Mouse (Mus musculus): ENCODE data around the gene Twf1. TPM values are rescaled to one million over a fixed set of nuclear protein-coding genes. Genes with fewer than 3 reads are reported as not detected.

The Twf1 gene
- polyA plus RNA-seq, 1 experiment = 59.0 TPM

GRCm38 (mm10) chr15:94582000-94582593 lies 7.6 kb downstream of the Twf1 start:
- WGBS = 24% methylated on average over 7 of the region's 7 CpGs
- no peak for DNase-seq (ENCODE audit: low read depth, low spot score)

GRCm38 (mm10) chr15:94574566-94575268 lies 15.0 kb downstream of the Twf1 start:
- DNase-seq (ENCODE audit: low read depth, low spot score) = no peak
- 35% methylated on average over 4 of the region's 4 CpGs for WGBS

GRCm38 (mm10) chr15:94572746-94573145 lies 16.9 kb downstream of the Twf1 start:
- 79% methylated on average over 8 of the region's 8 CpGs for WGBS
- no peak for DNase-seq (ENCODE audit: low read depth, low spot score)

DNA sequence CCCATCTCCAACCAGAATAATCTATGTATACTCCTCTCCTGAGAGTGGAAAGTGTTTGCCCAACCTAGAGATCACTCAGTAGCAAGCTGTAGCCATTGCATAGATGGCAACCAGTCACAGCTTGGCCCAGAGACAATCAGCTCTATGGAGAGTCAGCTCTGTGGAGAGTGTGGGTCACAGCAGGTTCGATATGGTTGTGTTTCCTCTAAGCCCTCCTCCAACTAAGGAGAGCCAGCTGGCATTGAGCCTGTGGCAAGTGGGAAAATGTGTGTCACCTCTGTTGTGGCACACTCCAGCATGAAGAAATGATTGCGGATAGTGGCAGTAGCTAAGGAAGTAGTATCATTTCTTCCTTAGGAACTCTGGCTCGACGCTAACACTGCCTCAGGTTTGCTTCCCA lies 18.2 kb downstream of the Twf1 start:
- WGBS = 27% methylated on average over 4 of the region's 4 CpGs
- DNase-seq (ENCODE audit: low read depth, low spot score) = no peak

GRCm38 (mm10) chr15:94568496-94569182 lies 21.1 kb downstream of the Twf1 start:
- 36% methylated on average over 10 of the region's 10 CpGs for WGBS
- peak; percentile 70 for DNase-seq (ENCODE audit: low read depth, low spot score)

DNA sequence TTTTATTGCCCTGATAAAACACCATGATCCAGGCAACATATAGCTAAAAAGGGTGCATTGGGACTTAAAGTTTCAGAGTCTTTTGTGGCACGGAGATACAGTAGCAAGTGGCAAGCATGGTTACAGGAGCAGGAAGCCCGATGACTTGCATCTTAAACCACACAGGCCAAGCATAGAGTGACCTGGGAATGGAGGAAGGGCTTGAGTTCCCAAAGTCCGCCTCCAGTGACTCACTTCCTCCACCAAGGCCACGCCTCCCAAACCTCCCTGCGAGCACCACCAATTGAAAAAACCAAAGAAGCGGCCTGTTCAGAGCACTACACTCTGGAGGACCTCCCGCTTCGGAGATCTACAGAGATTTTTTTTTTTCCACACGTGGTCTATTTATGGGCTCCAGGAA lies 23.8 kb downstream of the Twf1 start:
- 77% methylated on average over 9 of the region's 9 CpGs for WGBS
- no peak for DNase-seq (ENCODE audit: low read depth, low spot score)

DNA sequence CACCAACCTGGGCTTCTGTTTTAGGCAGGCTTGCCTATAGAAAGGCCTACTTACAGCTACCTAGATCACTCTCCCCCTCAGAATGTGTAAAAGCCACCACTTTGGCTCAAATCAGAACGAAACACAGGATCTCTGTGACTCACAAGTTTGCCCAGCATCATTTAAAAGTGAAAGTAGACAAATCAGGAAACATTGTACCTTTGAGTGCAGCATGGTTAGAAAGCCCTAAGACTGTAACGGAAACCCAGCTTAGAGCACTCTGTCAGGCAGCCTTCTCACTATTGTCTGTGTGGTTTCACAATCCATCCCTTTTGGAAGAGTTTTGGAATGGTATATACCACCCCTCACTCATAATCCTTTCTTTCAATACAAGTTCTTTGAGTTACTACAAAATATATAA lies 24.8 kb downstream of the Twf1 start:
- DNase-seq (ENCODE audit: low read depth, low spot score) = no peak
- 73% methylated on average over 2 of the region's 2 CpGs for WGBS

- WGBS = 38% methylated on average over 17 of the region's 17 CpGs
- DNase-seq (ENCODE audit: low read depth, low spot score) = no peak
These were observed 30.6 kb downstream of the Twf1 start for GRCm38 (mm10) chr15:94558895-94559656.

DNA sequence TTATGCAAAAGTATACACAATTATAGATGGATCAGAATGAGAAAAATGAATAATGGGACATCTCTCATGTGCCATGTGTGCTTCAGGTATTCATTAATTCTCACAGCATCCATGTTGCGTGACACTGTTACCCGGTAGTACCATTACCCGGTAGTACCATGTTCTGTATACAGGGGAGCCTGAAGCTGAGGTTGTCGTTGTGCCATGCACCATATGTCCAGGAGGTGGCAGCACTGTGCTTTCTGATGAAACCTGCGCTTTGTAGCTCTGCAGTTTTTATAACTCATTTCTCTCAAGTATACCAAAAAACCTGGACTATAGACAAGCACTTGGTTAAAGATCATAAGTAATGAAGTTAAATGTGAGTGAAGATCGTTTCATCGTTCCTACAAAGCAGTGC lies 32.2 kb downstream of the Twf1 start:
- DNase-seq (ENCODE audit: low read depth, low spot score) = peak; percentile 70
- 12% methylated on average over 7 of the region's 7 CpGs for WGBS

- DNase-seq (ENCODE audit: low read depth, low spot score) = no peak
- WGBS = 94% methylated on average over 9 of the region's 9 CpGs
These were observed 36.2 kb downstream of the Twf1 start for GRCm38 (mm10) chr15:94553536-94553935.

- DNase-seq (ENCODE audit: low read depth, low spot score) = no peak
- WGBS = 58% methylated on average over 4 of the region's 4 CpGs
These were observed 44.8 kb downstream of the Twf1 start for GRCm38 (mm10) chr15:94544844-94545243.

DNA sequence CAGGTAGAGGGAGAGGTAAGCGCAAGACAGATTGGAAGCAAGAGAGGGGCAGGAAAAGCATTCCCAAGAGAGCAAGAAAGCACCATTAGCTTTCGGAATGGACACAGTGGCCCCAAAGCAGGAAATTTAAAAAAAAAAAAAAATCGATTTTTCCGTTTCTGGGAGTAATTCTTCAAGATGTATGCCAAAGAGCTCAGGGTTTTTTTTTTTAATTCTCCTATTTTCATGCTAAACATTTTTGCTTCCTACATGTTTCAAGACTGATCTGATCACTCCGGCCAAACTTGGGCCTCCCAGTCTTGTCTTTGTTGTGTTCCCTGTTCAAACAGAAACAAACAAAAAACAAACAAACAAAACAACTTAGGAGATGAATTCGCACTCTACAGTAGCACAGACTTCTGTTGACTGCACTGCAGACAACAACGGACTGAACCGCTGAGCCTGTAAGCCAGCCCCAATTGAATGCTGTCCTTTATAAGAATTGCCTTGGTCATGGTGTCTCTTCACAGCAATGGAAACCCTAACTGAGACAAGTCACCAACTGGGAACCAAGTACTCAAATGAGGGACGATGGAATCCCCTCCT lies 45.5 kb downstream of the Twf1 start:
- 25% methylated on average over 9 of the region's 9 CpGs for WGBS
- DNase-seq (ENCODE audit: low read depth, low spot score) = no peak

- under 1% methylated on average over 45 of the region's 45 CpGs for WGBS
These were observed 46.2 kb downstream of the Twf1 start, which contains the start of the genes Pus7l and Irak4 for GRCm38 (mm10) chr15:94543409-94544051. Gene Pus7l, minus strand, starts transcription at chr15:94543547. Gene Irak4, plus strand, starts transcription at chr15:94543643.

GRCm38 (mm10) chr15:94542567-94543408 lies 46.9 kb downstream of the Twf1 start:
- 5% methylated on average over 22 of the region's 22 CpGs for WGBS
- no peak for DNase-seq (ENCODE audit: low read depth, low spot score)

More at GRCm38 (mm10) chr15:94543409-94544051, 46.2 kb downstream of the Twf1 start, which contains the start of the genes Pus7l and Irak4:
- peak; percentile 89 for DNase-seq (ENCODE audit: low read depth, low spot score)

DNA sequence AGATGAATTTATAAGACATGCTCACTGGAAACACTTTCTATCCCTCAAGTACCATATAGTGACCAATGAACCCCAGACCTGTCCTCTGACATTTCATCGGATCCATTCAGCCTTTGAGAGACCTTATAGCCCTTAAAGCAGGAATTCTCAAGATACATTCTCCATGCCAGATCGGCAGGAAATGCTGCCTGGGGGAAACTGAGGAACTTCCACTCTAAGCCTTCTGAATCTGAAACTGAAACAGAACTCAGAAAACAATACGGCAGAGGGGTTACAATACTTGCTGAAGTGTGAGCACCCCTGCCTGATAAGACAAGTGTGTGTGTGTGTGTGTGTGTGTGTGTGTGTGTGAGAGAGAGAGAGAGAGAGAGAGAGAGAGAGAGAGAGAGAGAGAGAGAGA lies 50.4 kb downstream of the Twf1 start:
- 89% methylated on average over 3 of the region's 3 CpGs for WGBS
- no peak for DNase-seq (ENCODE audit: low read depth, low spot score)

DNA sequence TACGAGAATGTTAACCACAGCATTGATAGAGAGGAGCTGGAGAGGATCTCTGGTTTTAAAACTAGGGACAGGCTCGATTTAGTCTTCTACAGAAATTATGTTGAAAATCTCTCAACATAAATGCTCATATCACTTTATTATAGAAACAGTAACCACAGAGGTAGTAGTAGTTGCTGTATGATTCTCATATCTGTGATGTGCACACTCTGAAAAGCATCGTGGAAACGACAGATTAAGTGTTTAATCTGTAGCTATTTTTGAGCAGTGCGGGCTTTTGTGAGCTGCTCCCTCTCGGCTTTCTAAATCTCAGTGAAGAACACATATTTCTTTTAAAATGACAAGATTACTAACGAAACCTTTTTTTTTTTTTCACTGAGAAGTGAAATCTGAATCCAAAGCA lies 54.2 kb downstream of the Twf1 start:
- no peak for DNase-seq (ENCODE audit: low read depth, low spot score)
- WGBS = 93% methylated on average over 7 of the region's 7 CpGs

DNA sequence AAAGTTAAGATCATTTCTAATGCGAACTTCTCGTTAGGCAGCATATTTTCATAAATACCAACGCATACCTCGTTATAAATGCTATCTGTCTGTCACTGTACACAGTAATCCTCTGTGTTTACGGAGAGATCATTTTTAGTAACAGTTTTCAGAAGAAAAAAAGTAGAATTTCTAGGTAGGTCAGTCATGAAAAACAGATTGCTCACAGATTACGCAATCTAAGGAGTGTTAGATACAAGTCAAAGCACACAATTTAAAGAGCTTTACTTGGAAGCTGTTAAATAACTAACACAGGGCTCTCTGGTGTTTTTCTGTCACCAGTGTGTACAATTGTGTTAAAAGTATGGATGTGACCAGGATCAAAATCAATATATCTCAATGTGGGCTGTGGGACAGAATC lies 56.7 kb downstream of the Twf1 start:
- 68% methylated on average over 6 of the region's 6 CpGs for WGBS
- no peak for DNase-seq (ENCODE audit: low read depth, low spot score)

- no peak for DNase-seq (ENCODE audit: low read depth, low spot score)
- 53% methylated on average over 5 of the region's 5 CpGs for WGBS
These were observed 57.4 kb downstream of the Twf1 start for GRCm38 (mm10) chr15:94532306-94532705.

All from large intestine, adult 2 months (tissue).